Mouse (Mus musculus) limb, embryonic 14.5 days (tissue): ENCODE results near the gene Dab2. TPM values are rescaled to one million over a fixed set of nuclear protein-coding genes. Genes with fewer than 3 reads are reported as not detected.

ENCODE experiments used
- ATAC-seq: fragments of 200-750 bp; cut with Nextera tagmentation; 2 replicates; pipeline ENCODE4 v1.8.0; 2017; ENCODE audit warnings: low read depth, moderate number of reproducible peaks, moderate TSS enrichment; ENCODE audit not compliant: low FRiP score
- DNase-seq: peaks from one replicate; pipeline ENCODE4 v3.0.0-alpha.2; 2015; ENCODE audit warnings: low spot score
- H3K27ac ChIP-seq: fragments of 300-500 bp; sonication (generic); replicated peaks from 2 replicates; pipeline ENCODE4 v1.5.1; 2014; ENCODE audit warnings: low read depth, mild to moderate bottlenecking, low read length, moderate library complexity, mixed read lengths
- H3K27me3 ChIP-seq: fragments of 300-500 bp; sonication (generic); 2 replicates; pipeline ENCODE4 v1.6.1; 2014; ENCODE audit warnings: low read length, mixed read lengths; ENCODE audit not compliant: control insufficient read depth, insufficient read depth
- H3K36me3 ChIP-seq: fragments of 300-500 bp; sonication (generic); 2 replicates; pipeline ENCODE4 v1.6.1; 2014; ENCODE audit warnings: mild to moderate bottlenecking, low read length, moderate library complexity, mixed read lengths; ENCODE audit not compliant: control insufficient read depth, insufficient read depth
- H3K4me1 ChIP-seq: fragments of 300-500 bp; sonication (generic); 2 replicates; pipeline ENCODE4 v1.6.1; 2014; ENCODE audit warnings: antibody characterized with exemption, low read length, mixed read lengths; ENCODE audit not compliant: control insufficient read depth, insufficient read depth
- H3K4me2 ChIP-seq: fragments of 300-500 bp; sonication (generic); replicated peaks from 2 replicates; pipeline ENCODE4 v1.6.1; 2014; ENCODE audit warnings: low read depth, mild to moderate bottlenecking, low read length, moderate library complexity; ENCODE audit not compliant: severe bottlenecking
- H3K4me3 ChIP-seq: fragments of 300-500 bp; sonication (generic); replicated peaks from 2 replicates; pipeline ENCODE4 v1.5.1; 2014; ENCODE audit warnings: low read length
- H3K9ac ChIP-seq: fragments of 300-500 bp; sonication (generic); 2 replicates; pipeline ENCODE4 v1.6.1; 2014; ENCODE audit warnings: mild to moderate bottlenecking, low read depth, low read length, moderate library complexity; ENCODE audit not compliant: severe bottlenecking
- H3K9me3 ChIP-seq: fragments of 300-500 bp; sonication (generic); 2 replicates; pipeline ENCODE4 v1.6.1; 2016; ENCODE audit warnings: low read length; ENCODE audit not compliant: control insufficient read depth
- POLR2A ChIP-seq: fragments of 200-500 bp; IDR thresholded peaks from 2 replicates; pipeline ENCODE4 v1.8.0; 2012; ENCODE audit warnings: inconsistent platforms, mild to moderate bottlenecking, moderate library complexity, borderline replicate concordance; ENCODE audit not compliant: insufficient read depth, insufficient read length; ENCODE audit errors: extremely low read depth
- WGBS: fragments of 180-500 bp; shearing (Covaris S2); extraction: QIAGEN DNeasy Blood & Tissue Kit; methylation state at CpG from one replicate; pipeline ENCODE4 v1.1.7; 2014; 5-methylcytosine and 5-hydroxymethylcytosine counted together
- polyA plus RNA-seq, 2 experiments: library from polyadenylated mRNA; depleted of rRNA in 1 of 2; stranded (reverse) in 1 of 2; unstranded in 1 of 2; fragments of >200 nt; fragmentation: Nextera tagmentation in 1 of 2; extraction: Ambion mirVana in 1 of 2; gene quantifications; 2 replicates each; pipeline versions ENCODE4 v1.2.1 to v1.2.3; 2012 to 2014

Gene Dab2
- polyA plus RNA-seq, 2 experiments: 99.1 to 127 TPM

DNA sequence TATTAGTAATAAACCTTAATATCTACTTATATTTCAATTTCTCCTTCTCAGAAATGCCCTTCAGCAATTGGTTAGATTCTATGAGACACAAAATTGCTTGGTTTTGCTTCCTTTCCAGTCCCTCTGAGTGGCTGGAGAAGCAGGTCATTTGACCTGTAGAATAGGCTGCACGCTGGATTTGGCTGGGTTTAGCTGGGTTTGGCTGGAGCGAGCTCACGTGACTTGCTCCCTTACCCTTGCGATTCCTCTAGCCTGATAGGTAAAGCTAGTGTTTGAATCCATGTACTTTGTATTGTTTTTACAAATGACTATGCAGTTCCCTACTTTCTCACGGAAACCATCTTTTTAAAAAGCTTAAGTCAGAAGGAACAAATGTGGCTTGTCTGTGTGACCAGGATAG is 76.4 kb downstream of the Dab2 start:
- Histone ChIP-seq H3K4me3 (no peak overlapping the region), H3K4me1 (no peaks in the 10 kb centered on the region), H3K9ac (no peak overlapping the region), H3K4me2 (no peak overlapping the region), H3K27me3 (no peaks in the 10 kb centered on the region), H3K36me3 (no peaks in the 10 kb centered on the region), H3K9me3 (no peaks in the 10 kb centered on the region), H3K27ac (no peak overlapping the region)
- 73% methylated on average over 5 of the region's 5 CpGs for WGBS
- no peak for DNase-seq
- ATAC-seq: no peak
- no peak for TF ChIP-seq POLR2A

DNA sequence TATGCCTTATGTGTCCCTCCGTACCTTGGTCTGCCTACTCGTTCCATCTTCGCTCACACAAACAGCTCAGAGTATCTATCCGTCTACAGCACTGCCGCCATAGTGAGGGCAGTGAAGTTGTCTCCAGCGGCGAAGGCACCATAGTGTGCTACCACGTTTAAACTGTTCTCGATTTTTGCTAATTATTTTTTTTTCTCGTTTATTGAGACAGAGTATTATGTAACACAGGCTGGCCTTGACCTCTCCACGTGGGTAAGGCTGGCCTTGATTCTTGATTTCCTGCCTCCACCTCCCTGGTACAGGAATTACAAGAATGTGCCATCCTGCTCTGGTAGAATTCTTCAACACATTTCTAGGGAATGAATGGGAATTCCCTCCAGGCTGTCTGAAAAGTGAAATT is 77.2 kb downstream of the Dab2 start:
- Histone ChIP-seq H3K9me3 (no peaks in the 10 kb centered on the region), H3K4me1 (no peaks in the 10 kb centered on the region), H3K9ac (no peak overlapping the region), H3K27ac (no peak overlapping the region), H3K4me3 (no peak overlapping the region), H3K36me3 (no peaks in the 10 kb centered on the region), H3K27me3 (no peaks in the 10 kb centered on the region), H3K4me2 (no peak overlapping the region)
- DNase-seq (no peak), ATAC-seq (no peak)
- TF ChIP-seq POLR2A: no peak
- 77% methylated on average over 11 of the region's 11 CpGs for WGBS

DNA sequence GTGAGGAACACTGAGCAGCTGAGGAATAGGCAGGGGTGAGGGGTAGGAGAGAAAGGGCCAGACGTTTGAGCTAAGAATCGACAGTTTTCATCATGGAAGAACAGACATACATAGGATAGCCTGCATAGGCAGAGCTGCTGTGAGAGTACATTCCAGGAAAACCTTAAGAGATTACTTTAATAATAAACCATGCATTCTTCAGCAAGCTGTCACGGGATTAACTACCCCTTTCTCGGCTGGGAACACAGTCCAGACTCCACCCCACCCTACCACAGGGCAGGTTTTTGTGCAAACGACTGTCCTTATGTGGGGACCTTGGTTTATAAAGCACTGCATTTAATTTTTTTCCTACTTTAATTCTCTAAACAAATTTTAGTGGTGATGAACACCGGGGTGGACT is 84.4 kb downstream of the Dab2 start:
- Histone ChIP-seq H3K27me3 (no peaks in the 10 kb centered on the region), H3K9ac (no peak overlapping the region), H3K4me1 (peaks cover 28% of the 10 kb centered on the region), H3K27ac (0 out of 2 replicates have a peak overlapping the region, but pooled peaks have one; percentile 40), H3K36me3 (no peaks in the 10 kb centered on the region), H3K4me3 (no peak overlapping the region), H3K4me2 (0 out of 2 replicates have a peak overlapping the region, but pooled peaks have one; percentile 1), H3K9me3 (no peaks in the 10 kb centered on the region)
- WGBS: 26% methylated on average over 6 of the region's 6 CpGs
- DNase-seq (no peak), ATAC-seq (peak; percentile 17; the same call in 1 of the 2 replicates)
- no peak for TF ChIP-seq POLR2A

DNA sequence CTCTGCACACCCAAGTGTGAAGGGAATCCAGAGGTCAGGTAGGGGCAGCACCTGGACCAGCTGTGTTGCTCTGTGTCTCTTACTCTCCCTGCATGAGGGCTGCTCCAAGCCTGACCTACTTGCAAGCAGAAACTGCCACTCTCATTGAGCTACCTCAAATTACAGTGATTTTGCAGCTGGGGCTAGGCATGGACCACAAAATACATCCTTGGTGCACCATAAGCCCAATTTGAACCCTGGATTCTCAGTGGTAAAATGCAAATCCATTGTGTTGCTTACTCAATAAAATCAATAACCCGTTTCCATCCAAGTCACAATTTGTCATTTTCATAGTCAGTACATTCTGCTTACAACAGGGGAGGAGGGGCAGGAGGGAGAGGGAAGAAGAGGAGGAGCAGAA is 85.7 kb downstream of the Dab2 start:
- Histone ChIP-seq H3K9ac (no peak overlapping the region), H3K4me3 (no peak overlapping the region), H3K9me3 (no peaks in the 10 kb centered on the region), H3K4me2 (no peak overlapping the region), H3K27me3 (no peaks in the 10 kb centered on the region), H3K36me3 (no peaks in the 10 kb centered on the region), H3K4me1 (peaks cover 37% of the 10 kb centered on the region), H3K27ac (peak overlapping the region; percentile 43; the same call in 1 of the 2 replicates)
- WGBS: 26% methylated on average over 1 of the region's 1 CpGs
- TF ChIP-seq POLR2A: no peak
- no peak for ATAC-seq
- DNase-seq: no peak

DNA sequence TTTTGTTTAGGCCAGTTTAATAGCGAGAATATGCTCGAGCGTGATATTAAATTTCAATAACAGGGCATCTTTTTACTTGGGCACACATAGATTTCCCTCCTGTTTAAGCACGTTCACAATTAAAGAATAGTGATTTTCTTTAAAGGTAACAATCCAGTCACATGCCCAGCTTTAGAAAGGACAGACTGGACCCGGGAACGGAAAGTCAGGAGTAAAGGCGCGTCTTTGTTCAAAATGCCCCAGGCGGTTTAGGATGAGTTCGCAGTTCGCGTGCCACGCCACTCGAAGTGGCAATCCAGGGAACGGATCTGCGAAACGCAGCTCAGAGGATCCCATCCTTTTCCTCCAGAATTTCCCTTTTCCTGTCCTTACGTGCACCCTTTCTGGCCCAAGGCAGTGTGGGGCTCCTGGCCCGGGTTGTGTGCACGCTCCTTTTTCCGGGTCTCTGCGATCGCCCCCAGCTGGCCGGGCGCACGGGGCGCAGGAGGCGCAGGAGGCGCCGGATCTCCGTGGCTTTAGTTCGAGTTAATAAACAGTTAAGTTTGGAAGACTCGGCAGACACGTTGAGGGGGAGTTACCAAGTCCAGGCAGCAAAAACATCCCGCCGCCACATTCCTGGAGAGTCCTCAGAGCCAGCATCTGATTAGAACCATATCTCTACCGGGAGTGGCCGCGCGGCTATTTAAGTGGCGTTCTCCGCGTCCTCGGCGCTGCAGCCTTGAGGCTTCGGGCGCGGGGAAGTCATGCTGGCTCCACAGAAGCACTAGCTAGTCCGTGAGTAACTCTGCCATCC is 86.8 kb downstream of the Dab2 start:
- peak overlapping the region; percentile 74 for H3K9ac ChIP-seq
- 3% methylated on average over 45 of the region's 49 CpGs for WGBS
- H3K9me3 ChIP-seq: no peaks in the 10 kb centered on the region
- no peaks in the 10 kb centered on the region for H3K27me3 ChIP-seq
- DNase-seq (peak; percentile 93), ATAC-seq (peak; percentile 93)
- H3K4me2 ChIP-seq: peak overlapping the region; percentile 63
- peak; percentile 78; the same call in 1 of the 2 replicates for TF ChIP-seq POLR2A
- peaks cover 45% of the 10 kb centered on the region for H3K4me1 ChIP-seq
- H3K4me3 ChIP-seq: peak overlapping the region; percentile 54
- peak overlapping the region; percentile 74 for H3K27ac ChIP-seq
- no peaks in the 10 kb centered on the region for H3K36me3 ChIP-seq
